22 mouse cellular contexts compared by ENCODE assay signal in the genomic region with DNA sequence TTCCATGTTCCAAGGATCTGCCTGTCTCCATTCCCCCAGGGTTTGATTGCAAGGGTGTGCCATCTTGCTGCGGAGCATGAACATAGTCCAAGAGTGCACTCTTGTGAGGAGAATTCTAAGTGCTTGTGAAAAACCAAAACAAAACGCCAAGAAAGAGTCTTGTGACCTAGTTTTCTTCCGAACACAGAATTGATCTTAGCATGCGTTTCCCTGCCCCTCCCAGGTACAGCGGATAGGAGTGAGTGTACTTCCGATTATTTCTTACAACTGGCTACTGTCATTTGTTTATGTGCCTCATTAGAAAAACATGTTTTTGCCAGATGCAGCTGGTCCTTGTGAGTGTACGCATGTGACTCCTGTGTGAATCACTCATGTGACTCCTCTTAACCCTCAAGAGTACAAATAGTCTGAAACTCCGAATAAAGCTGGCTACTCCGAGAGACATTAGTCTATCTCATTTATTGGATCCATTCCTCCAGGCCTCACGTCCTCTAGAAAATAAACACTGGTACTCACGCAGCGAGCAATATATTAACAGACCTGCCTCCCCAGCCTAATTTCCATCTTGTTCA. TPM values are rescaled to one million over a fixed set of nuclear protein-coding genes. Genes with fewer than 3 reads are reported as not detected.
DNase-seq lines count a peak whose midpoint lies in the region; ATAC-seq and TF ChIP-seq lines count a peak whose summit lies in the region.
"Had no signal": no experiment of that assay in that cellular context is flagged by ENCODE, and none has a peak within 500 bp of the region (broad histone marks: within the 10 kb centered on the region; RNA-seq: fewer than 3 reads in every experiment).

No protein-coding gene starts in this region.

- H3K4me3 ChIP-seq in lung, postnatal 0 days (ENCODE audit: low read depth, low read length) = no peak overlapping the region
- H3K4me3 ChIP-seq in C2C12 (ENCODE audit: insufficient read depth, poor library complexity, severe bottlenecking) = no peak overlapping the region
- no peak overlapping the region for H3K4me3 ChIP-seq in intestine, embryonic 15.5 days (replicated peaks)
- no peak overlapping the region for H3K4me3 ChIP-seq in stomach, postnatal 0 days (ENCODE audit: low read depth, low read length)
- H3K4me3 ChIP-seq: embryonic facial prominence, embryonic 13.5 days; forebrain, embryonic 13.5 days; gastrocnemius, adult 2 months; heart, embryonic 10.5 days; hindbrain, embryonic 13.5 days had no signal

- ATAC-seq in lung, postnatal 0 days = peak; percentile 33; the same call in 1 of the 2 replicates
- ATAC-seq in intestine, embryonic 15.5 days = peak; percentile 29; the same call in 1 of the 2 replicates
- no peak for ATAC-seq in stomach, postnatal 0 days (ENCODE audit: low FRiP score, low TSS enrichment)
- ATAC-seq: forebrain, embryonic 13.5 days; forebrain, postnatal 0 days; hindbrain, postnatal 0 days had no signal

- no peaks in the 10 kb centered on the region for H3K9me3 ChIP-seq in lung, postnatal 0 days (ENCODE audit: low read length)
- no peaks in the 10 kb centered on the region for H3K9me3 ChIP-seq in intestine, embryonic 15.5 days
- H3K9me3 ChIP-seq in stomach, postnatal 0 days (ENCODE audit: control insufficient read depth, low read length) = no peaks in the 10 kb centered on the region
- H3K9me3 ChIP-seq: embryonic facial prominence, embryonic 13.5 days; forebrain, embryonic 13.5 days; heart, embryonic 10.5 days; hindbrain, embryonic 13.5 days had no signal

- no peaks in the 10 kb centered on the region for H3K4me1 ChIP-seq in lung, postnatal 0 days (ENCODE audit: insufficient read depth, low read depth, low read length)
- 0 out of 2 replicates have a peak, but pooled peaks cover 3% of the 10 kb centered on the region for H3K4me1 ChIP-seq in intestine, embryonic 15.5 days (replicated peaks)
- H3K4me1 ChIP-seq in stomach, postnatal 0 days (replicated peaks; ENCODE audit: control insufficient read depth, insufficient read depth) = no peaks in the 10 kb centered on the region
- H3K4me1 ChIP-seq: embryonic facial prominence, embryonic 13.5 days; forebrain, embryonic 13.5 days; hindbrain, embryonic 13.5 days had no signal

- H3K27me3 ChIP-seq in lung, postnatal 0 days (replicated peaks; ENCODE audit: insufficient read depth, low read length) = no peaks in the 10 kb centered on the region
- H3K27me3 ChIP-seq in C2C12 (ENCODE audit: control insufficient read depth, insufficient read depth, insufficient read length) = no peaks in the 10 kb centered on the region
- H3K27me3 ChIP-seq in intestine, embryonic 15.5 days (replicated peaks) = no peaks in the 10 kb centered on the region
- no peaks in the 10 kb centered on the region for H3K27me3 ChIP-seq in stomach, postnatal 0 days (ENCODE audit: control insufficient read depth, insufficient read depth, low read length)
- H3K27me3 ChIP-seq: embryonic facial prominence, embryonic 13.5 days; forebrain, embryonic 13.5 days; hindbrain, embryonic 13.5 days had no signal

- H3ac ChIP-seq in C2C12 (ENCODE audit: control insufficient read depth, insufficient read length, low read depth) = no peak overlapping the region

- H3K79me2 ChIP-seq in C2C12 (ENCODE audit: control insufficient read depth, insufficient read depth) = no peaks in the 10 kb centered on the region

- H3K9ac ChIP-seq in lung, postnatal 0 days (replicated peaks; ENCODE audit: low read depth) = no peak overlapping the region
- H3K9ac ChIP-seq in intestine, embryonic 15.5 days = no peak overlapping the region
- H3K9ac ChIP-seq in stomach, postnatal 0 days (ENCODE audit: low read length) = no peak overlapping the region
- H3K9ac ChIP-seq: embryonic facial prominence, embryonic 13.5 days; forebrain, embryonic 13.5 days; forebrain, postnatal 0 days; hindbrain, embryonic 13.5 days had no signal

- no peak for TF ChIP-seq CTCF in lung, postnatal 0 days (IDR thresholded peaks at IDR 0.05)
- no peak for TF ChIP-seq CTCF in C2C12 (IDR thresholded peaks at IDR 0.05; ENCODE audit: control insufficient read depth, insufficient read depth, insufficient read length)
- TF ChIP-seq CTCF in stomach, postnatal 0 days (IDR thresholded peaks at IDR 0.05; ENCODE audit: low read depth) = peak; percentile 22; the same call in 1 of the 2 replicates

- no peaks in the 10 kb centered on the region for H3K36me3 ChIP-seq in lung, postnatal 0 days (ENCODE audit: insufficient read depth, low read length)
- no peaks in the 10 kb centered on the region for H3K36me3 ChIP-seq in C2C12 (ENCODE audit: control insufficient read depth, insufficient read depth)
- H3K36me3 ChIP-seq in intestine, embryonic 15.5 days = no peaks in the 10 kb centered on the region
- H3K36me3 ChIP-seq in stomach, postnatal 0 days (ENCODE audit: control insufficient read depth, insufficient read depth, low read length) = no peaks in the 10 kb centered on the region
- H3K36me3 ChIP-seq: embryonic facial prominence, embryonic 13.5 days; heart, embryonic 10.5 days; hindbrain, embryonic 13.5 days had no signal

- H3K79me3 ChIP-seq in C2C12 (ENCODE audit: low read depth) = no peaks in the 10 kb centered on the region

- WGBS in lung, postnatal 0 days = 56% methylated on average over 12 of the region's 12 CpGs
- 57% methylated on average over 12 of the region's 12 CpGs for WGBS in intestine, embryonic 15.5 days
- 55% methylated on average over 12 of the region's 12 CpGs for WGBS in stomach, postnatal 0 days

- no peak for TF ChIP-seq EP300 in lung, postnatal 0 days (IDR thresholded peaks at IDR 0.05)
- no peak for TF ChIP-seq EP300 in stomach, postnatal 0 days (optimal IDR thresholded peaks at IDR 0.05)

- no peak for DNase-seq in lung, postnatal 0 days (ENCODE audit: low spot score)
- no peak for DNase-seq in lung, postnatal 36 days
- no peak for DNase-seq in stomach, postnatal 0 days (ENCODE audit: low spot score)
- DNase-seq in frontal cortex, postnatal 14 days (ENCODE audit: low spot score in 2 of 2) = no peak
- DNase-seq in adrenal gland, postnatal 10 days = no peak
- DNase-seq: adrenal gland, postnatal 14 days; cerebellum, adult 11-12 months; cerebellum, adult 9-10 months; cerebellum, postnatal 36 days; forebrain, postnatal 0 days; gastrocnemius, adult 2 months; gastrocnemius, postnatal 25 days; heart, adult 18-20 months; heart, postnatal 10 days had no signal

- H3K27ac ChIP-seq in lung, postnatal 0 days (ENCODE audit: low read length) = no peak overlapping the region
- no peak overlapping the region for H3K27ac ChIP-seq in intestine, embryonic 15.5 days
- H3K27ac ChIP-seq in stomach, postnatal 0 days (replicated peaks) = no peak overlapping the region
- H3K27ac ChIP-seq: embryonic facial prominence, embryonic 13.5 days; forebrain, embryonic 13.5 days; gastrocnemius, adult 2 months; heart, embryonic 10.5 days; hindbrain, embryonic 13.5 days; hindbrain, postnatal 0 days had no signal

- no peak overlapping the region for H3K4me2 ChIP-seq in lung, postnatal 0 days (replicated peaks; ENCODE audit: low read depth, low read length)
- H3K4me2 ChIP-seq in intestine, embryonic 15.5 days (replicated peaks) = no peak overlapping the region
- H3K4me2 ChIP-seq in stomach, postnatal 0 days (replicated peaks; ENCODE audit: low read depth) = no peak overlapping the region
- H3K4me2 ChIP-seq: embryonic facial prominence, embryonic 13.5 days; forebrain, embryonic 13.5 days; hindbrain, embryonic 13.5 days had no signal

TF ChIP-seq in C2C12, 6 proteins besides CTCF, POLR2A, EP300 and RAD21:
- no peak for TF ChIP-seq MYOG (IDR thresholded peaks at IDR 0.05; ENCODE audit: control insufficient read depth, extremely low read depth, insufficient read length)
- peak; percentile 52 for TF ChIP-seq USF1 (IDR thresholded peaks at IDR 0.05; ENCODE audit: low read depth)

RNA-seq across cellular contexts. Expression of a gene that starts 11.9 kb away (rescaled TPM):
- 1.2 and 1.5 TPM in 2 replicates for polyA plus RNA-seq in lung, postnatal 0 days (2015; fragmentation: Nextera tagmentation; extraction: Ambion mirVana)
- not detected for polyA plus RNA-seq in C2C12 (2012; fragmentation: generic; extraction: Trizol)
- polyA plus RNA-seq in intestine, embryonic 15.5 days (2015; fragmentation: Nextera tagmentation; extraction: Ambion mirVana) = not detected in 2 replicates
- polyA plus RNA-seq in stomach, postnatal 0 days (2015; fragmentation: Nextera tagmentation; extraction: Ambion mirVana) = 0.08 TPM in 1 of 2 replicates, not detected in the other
- under 1 TPM in 1 of 2 experiments, not detected in 1; 0.15 TPM for total RNA-seq in adrenal gland, postnatal 10 days (2021)
- total RNA-seq: adrenal gland, postnatal 14 days; hematopoietic stem cell, adult 5-6 weeks had no signal
- polyA plus RNA-seq: heart, embryonic 10.5 days had no signal
